Mouse (Mus musculus) frontal cortex, postnatal 14 days (tissue): ENCODE results near the gene Efcab11.
"Not testable (repeated sequence)": the region's sequence is repeated elsewhere in the genome, so short reads cannot be mapped to it uniquely, and the experiment has no call there.

Source experiments
- DNase-seq, 2 experiments: peaks; one replicate each; pipeline ENCODE4 v3.0.0; 2022; ENCODE audit warnings: low spot score in 2 of 2

Gene Efcab11

DNA sequence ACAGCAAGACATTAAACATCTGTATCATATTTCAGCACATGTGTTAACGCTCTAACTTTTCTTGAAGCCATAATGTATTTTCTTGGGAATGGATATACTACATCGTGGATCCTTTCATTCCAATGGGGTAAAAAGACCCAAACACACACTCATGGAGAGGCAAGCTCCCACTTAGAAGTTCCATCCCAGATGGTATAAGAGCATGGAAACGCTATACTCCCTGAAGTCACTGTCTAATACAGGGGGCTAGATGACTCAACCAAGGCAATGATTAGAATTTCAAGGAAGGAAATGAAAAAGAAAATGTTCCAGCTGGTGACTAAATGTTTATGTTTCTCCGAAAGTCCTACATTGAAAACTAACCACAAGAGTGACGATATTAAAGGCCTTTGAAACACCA, 76.3 kb downstream of the Efcab11 start:
- no peak for DNase-seq

DNA sequence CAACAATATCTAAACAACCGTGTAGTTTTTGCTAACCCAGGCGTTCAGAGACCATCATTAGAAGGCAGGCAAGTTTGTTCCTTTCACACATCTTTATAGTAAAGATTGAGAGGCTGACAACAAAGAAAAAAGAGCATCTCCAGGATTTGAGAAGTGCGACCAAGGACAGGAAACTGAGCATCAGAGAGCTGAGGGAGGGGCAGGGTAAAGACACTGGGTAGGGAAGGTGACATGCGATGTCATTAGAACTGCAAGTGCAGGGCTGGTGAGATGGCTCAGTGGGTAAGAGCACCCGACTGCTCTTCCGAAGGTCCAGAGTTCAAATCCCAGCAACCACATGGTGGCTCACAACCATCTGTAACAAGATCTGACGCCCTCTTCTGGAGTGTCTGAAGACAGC, 77.5 kb downstream of the Efcab11 start:
- DNase-seq: not testable (repeated sequence)

DNA sequence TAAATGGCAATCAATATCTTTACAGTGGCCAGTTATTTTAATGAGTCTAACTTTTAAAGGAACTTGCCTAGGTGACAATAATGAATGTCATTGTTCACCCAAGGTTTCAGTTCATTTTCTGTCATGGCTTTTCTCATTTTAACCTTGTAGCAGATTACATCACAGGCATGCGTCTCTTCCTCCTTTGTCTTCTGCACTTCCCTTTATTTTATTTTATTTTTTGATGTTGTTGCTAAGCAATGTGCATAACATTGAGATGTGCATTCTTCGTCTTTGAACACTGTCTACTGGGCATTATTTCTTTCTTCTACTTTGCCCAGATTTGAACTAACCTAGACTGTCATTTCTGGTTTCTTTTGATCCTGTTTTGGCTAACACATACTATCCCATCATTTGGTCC, 88.3 kb downstream of the Efcab11 start:
- no peak for DNase-seq

DNA sequence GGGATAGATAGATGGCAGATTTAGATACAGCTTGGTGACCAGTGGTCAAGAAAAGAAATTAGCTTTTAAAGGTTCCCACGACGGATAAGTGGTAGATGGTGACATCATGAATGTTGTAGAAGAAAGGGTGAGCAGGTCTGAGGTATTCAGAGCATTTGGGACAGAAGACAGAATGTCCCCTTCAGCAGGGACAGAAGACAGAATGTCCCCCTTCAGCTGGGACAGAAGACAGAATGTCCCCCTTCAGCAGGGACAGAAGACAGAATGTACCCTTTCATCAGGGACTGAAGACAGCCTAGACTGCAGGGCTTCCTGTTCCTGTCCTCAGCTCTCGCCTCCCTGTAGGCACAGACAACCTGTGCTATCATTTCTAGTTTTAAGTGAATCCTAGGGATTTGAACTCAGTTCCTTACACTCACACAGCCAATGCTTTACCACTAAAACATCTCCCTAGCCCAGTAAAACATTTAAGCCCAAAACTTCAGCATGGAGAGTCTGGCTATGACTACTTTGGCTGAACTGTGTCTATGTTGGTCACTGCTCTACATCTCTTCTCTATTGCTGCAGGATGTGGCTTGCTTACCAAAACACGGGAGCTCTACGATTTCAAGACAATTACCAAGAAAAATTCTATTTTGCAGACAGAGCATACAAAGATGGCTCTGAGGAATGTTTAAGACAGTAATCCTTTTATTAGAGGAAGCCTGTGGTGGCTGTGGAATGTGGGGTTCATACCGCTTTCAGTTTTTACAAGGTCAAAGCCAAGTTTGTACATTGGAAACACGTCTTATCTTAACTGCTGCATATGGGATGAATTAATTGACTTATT, 89.2 kb downstream of the Efcab11 start:
- DNase-seq: no peak

DNA sequence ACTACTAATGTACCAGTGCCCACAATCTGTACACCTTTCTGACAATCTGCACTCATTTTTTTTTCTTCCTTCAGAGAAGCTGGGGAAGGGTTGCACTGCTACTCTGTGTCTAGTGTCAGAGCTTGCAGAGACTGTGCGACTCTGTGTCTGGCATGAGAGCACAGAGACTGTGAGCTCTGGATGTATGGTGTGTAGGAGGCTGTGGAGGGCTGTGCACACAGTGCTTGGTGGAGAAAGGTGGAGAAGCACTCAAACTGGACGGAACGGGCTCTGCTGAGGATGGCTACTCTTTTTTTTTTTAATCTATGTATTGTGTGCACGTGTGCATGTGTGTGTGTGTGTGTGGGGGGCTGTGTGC, 90.1 kb downstream of the Efcab11 start:
- no peak for DNase-seq

DNA sequence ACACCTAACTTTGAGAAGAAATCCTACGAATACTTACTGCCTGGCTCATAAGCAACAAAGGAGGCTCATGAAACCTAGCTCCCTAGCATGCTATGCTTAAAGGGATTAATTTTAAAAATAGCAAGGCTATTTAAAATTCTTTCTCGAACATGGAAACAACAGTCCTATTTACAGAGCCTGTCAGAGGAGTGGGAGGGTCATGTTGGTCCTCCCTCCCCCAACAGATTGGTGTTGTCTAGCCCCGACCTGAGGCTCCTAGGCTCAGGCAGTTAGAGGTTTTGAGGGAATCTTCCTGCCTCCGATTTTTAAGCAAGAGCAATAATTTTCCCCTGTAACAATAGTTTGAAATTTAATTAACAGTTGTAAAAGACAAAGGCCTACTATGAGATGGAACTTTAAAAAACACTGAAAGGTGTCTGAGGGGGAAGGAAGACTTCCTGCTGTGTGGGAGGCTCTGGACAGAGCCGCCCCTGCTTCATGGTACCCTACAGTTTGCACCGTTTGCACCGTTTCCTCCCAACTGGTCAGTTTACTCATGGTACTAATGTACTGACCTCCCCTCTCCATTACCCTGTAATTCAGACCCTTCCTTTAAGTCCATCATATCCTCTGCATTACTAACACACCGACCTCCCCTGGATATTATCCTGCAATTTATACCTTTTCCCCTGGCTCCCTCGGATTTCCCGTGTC, 90.6 kb downstream of the Efcab11 start:
- no peak for DNase-seq

DNA sequence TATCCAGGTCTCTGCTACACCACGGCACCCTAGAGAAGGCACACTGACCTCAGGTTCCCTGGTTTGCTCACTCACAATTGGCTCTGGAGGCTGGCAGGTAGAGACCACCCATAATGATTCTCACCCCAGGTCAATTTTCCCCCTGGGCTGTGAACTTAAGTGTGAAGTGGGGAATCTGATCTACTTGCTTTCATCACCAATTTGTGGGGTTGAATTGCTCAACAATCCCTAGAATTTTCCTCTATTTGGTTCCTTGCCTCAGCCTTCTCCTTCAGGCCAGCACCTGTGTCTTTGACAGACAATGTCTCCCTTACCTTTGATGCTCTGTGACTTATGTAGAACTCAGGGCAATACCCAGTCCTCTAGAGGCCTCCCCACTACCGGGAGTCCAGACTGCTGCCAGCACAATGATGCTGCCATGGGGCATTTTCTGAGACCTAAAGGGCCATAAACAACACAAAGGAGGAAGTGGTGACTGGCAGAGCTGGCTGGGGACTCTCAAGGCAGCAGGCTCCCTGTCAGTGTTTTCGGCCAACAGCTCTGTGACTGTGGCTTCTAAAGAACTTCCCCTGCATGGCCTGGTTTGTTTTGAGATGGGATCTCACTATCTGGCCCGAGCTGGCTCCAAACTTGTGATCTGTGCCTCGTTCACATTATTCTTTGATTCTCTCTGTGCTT, 94.8 kb downstream of the Efcab11 start:
- no peak for DNase-seq

DNA sequence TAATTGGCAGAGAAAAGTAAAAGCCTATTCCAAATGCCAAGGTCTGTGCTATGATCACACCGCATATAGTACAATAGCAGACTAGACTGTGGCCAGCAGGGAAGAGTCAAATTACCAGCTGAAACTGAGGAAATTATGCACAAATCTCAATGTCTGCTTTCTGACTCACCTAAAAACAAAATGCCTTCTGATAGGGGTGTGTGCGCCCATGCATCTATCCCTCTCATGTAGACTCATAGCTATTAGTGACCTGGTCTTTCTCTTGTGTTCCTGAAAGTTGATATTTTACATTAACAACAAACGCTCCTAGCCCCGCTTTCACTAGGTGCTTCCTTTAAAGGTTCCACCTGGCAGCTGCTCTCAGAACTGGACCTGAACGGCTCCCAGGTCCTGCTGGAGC, 102.5 kb downstream of the Efcab11 start:
- no peak for DNase-seq

DNA sequence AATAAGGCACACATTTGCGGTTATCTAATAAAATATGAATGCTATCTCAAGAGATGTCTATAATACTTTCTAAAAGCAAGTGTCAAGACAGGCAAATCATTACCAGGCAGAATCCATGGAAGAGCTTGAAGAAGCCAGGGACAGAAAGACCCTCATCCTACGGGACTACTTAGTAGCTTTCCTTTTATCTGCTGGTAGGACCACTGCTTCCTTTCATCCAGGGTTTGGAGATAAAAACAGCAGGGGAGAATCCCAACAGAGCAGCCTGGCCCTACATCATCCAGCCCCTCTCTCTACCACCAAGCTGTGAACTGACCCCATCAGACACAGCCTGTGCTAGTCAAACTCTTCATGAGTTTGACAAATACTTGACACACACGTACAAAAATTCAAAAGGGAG, 103.8 kb downstream of the Efcab11 start:
- no peak for DNase-seq

DNA sequence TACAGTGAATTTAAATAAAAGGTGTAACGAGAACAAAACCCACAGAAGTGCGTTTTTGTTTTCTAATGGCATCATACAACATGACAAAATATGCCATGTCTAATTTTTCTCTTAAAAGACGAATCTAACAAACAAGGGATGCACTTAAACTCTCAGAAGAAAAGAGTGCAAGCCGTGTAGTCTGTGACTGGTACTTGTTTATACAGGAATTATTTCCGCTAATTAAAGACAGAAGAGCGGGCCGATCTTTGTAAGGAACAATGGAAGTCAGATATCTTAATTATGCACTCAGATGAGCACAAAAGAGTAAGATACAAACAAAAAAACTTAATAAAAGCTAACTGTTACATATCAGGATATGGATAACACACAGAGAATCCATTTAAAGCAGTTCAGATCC, 104.3 kb downstream of the Efcab11 start:
- DNase-seq: no peak

DNA sequence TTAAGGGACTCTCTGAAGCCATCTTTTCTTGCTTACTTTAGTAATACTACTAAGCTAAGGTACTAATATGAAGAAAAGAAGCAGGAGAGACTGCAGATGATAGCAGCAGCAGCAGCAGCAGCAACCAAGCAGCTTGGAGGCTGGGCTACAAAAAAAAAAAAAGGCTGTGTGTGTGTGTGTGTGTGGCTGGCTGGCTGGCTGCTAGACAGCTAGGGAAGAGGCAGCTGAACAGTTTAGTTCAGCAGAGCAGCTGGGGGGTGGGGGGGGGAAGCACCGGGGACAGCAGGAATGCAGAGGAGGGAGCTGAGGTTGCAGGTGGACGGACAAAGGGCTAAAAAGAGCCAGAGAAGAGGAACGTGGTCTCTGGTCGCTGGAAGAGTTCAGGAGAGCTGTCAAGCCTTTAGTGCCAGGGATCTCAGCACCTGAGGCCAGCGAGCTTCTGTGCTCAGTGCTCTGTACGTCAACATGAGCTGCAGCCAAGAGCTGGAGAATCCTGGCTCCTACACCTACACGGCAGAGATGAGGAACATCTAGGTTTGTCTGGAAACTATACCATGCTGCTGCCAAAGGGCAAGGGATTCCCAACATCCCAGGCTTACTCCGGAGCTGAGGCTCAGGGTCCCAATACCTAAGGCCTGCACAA, 107.6 kb downstream of the Efcab11 start:
- no peak for DNase-seq

DNA sequence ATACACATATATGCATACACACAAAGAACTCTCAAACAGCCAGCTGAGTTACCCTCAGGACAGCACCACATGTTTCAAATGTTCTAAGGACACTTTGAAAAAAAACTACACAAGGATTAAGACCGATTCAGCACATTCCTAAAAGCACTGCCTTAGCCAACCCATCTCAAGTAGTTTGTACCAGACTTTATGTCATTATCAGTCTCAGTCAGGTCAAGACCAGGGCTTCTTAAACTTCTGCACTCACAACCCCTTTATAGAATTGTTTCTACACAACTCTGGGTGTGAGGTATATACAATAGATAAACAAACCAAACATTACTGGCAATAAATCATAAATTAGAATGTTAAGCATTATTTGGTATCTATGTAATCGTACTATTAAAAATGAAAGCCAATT, 109.4 kb downstream of the Efcab11 start:
- no peak for DNase-seq

DNA sequence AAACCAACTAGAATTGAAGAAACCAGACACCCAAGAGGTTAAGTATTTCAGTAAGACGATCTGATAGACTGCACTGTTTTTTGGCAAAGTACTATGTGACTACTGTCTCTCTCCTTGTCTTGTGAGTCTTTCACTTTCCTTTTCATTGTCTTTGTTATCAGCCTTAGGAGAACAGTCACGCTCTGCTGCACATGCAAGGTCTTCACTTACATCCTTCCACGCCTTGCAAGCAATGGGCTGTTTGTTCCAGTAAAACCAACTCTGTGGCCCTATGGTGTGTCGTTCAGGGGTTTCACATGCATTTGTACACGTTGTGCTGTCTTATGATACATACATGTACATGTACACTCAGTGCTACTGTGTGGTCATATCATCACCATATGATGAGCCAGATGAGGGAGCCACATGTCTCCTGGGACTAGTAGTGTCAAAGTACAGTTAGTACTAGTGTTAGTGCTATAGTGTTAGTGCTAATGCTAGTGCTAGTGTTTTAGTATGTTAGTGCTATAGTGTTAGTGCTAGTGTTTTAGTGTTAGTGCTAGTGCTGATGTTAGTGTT, 110.5 kb downstream of the Efcab11 start:
- no peak for DNase-seq

DNA sequence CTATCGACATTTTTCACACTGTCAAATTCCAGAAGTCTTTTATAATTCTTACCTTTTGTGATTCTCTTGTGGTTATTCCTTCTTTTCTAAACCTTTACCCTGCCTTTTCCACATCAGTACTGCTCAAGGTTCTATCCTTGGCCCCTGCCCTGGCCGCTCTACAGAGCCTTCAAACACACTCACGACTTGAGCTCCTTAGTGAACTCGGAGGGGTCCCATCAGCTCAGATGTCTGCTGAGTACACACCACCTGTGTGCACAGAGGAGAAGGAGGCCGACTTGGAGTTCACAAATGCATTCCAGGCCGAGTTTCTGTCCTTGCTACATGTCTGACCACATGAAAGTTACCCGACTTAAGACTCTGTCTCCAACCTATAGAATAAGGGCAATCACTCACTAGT, 113.2 kb downstream of the Efcab11 start:
- no peak for DNase-seq

DNA sequence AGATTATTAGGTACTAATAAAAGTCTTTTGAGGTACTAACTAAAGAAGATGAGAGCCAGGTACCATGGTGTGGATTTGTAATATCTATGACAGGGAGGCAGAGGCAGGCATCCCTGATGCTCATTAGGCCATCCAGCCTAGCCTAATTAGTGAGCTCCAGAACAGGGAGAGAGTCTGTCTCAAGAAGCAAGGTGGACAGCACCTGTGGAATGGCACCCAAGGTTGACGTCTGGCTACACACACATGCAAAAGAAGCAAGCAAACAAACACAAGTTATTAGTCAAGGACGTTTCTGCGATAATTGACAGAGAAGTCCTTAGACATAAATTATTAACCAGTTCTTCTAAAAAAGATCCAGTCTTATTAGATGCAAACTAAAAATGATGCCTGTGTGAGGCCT, 114.6 kb downstream of the Efcab11 start:
- DNase-seq: no peak

DNA sequence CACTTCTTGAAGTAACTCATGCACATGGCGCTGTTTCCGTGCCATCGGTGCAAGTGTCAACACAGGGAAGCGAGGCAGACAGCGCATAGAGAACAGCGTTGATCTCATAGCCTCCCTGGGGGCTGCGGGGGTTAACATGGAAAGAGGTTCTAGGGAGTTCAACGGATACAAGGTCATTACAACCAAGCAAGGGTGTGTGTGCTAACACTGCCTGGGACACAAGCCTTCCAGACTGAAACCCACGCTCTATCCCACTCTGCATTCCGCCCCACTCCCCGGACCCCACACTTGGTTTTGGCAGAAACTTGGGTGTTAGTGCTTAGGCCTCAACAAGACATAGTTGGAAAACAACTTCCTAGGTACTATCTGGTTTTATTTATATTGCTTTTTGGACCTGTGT, 116.5 kb downstream of the Efcab11 start:
- DNase-seq: no peak

DNA sequence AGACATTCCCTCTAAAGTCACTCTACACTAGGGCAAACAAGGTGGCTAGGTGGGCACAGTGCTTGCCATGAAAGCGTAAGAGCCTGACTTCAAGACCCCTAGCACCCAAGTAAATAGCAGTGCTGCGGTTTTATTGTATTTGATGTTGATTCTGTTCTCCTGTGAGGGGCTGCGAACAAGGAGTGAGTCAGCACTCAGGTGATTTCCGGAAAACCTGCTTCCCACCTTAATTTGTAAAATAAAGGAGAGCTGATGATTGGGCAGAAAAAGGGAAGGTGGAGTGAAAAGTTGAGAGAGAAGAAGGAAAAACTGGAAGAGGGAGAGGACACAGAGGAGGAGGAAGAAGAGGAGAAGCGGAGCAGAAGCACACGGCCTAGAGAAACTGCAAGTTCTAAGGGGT, 118.3 kb downstream of the Efcab11 start:
- no peak for DNase-seq

DNA sequence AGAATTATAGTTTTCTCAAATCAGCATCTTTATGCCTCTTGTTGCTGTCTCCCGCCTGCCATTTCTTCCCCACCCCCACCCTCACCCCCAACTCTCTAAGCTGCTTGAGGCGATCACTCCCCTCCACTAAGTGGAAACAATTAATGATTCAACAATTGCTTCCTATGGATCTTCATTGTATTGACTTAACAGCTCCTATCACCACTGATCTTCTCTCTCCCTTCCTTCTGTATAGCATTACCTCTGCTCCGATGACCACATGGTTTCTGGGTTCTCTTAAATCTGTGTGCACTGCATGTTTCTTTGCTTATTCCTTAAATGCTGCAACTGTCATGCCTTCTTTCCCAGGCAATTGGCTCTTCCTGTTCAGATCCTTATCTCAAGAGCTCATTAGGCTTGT, 120.2 kb downstream of the Efcab11 start:
- no peak for DNase-seq

DNA sequence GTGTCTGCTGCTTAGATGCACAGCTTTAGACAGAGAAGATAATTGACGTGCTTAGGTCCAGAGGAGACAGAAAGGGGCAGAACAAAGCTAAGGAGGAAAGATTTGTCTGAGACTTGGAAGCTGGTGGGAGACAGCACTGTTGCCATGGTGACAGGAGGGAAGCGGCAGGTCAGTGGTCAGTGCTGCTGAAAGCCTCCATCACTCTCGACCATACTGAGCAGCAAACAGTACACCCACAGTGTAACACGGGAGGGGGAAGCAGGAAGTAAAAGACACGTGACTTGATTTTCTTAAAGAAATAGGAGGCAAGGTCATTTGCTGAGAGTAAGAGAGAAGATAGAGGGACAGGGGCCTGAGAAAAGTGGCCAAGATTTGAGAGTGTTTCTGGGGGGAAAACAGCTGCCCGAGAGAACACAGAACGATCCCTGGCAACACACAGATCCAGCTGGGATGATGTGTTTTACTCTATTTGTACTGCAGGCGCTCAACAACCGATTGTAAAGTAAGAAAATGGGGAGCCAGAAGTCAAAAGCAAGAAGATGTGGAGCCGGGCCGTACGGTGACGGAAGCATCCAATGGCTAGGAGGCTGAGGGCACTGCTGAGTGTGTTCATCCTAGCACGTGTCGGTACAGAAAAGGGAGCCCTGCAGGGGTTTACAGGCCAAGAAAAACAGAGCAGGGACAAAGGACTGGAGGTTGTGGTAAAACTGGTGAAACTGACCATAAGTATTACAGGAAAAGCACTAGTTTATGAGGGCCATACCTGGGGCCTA, 126.3 kb downstream of the Efcab11 start:
- no peak for DNase-seq

DNA sequence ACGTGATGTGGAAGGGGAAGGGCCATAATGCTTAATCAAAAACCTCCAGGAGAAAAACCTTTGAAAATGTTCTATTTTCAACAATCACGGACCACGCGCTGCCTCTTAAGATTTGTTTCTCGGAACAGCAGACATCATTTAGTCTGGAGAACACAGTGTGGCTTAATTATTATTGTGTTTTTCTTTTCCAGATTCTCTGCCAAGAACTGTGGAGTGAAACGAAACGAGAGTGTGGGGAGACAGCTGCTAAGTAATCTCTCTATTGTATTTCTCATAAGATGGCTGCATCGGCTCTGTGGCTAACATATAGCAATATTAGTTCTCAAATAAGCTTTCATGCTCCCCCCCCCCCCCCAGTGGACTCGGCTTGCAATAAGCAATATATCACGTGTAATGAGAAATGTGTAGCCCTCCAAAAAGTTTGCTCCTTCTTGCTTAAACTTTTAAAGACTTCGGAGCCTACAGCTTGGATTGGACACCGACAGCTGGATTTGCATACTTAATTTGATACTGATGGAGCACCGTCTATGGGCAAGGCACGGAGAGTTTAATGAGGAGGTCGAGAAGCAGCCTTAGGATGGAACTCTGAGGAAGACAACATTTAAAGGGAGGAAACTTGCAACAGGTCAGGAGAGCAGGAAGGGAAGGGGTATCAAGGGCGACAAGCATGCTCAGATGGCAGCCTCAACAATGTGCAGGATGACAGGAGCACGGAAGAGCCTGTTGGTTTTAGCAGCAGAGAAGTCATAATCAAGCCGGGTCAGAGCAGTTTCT, 127.1 kb downstream of the Efcab11 start:
- no peak for DNase-seq

DNA sequence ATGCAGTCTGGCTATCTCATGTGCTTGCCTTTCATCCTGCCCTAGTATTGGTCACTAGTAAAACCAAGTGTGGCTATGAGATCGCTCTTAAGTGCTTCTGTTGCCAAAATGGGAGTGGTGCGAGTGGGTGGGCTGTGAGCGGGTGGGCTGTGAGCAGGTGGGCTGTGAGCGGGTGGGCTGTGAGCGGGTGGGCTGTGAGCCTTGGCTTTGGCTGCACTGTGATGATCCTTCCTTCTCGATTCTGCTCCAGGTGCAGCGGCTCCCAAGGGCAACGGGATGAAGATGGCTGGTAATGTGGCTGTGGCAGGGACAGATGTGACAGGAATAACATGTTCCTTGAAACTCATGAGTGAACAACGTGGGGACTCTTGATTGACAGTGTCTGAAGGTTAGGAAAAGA, 128.0 kb downstream of the Efcab11 start:
- DNase-seq: no peak
